Mouse (Mus musculus): ENCODE results near the gene Isy1.

- no peak for TF ChIP-seq POLR2A (IDR thresholded peaks at IDR 0.05; ENCODE audit: borderline replicate concordance, low read depth, low read length)
- TF ChIP-seq CTCF (IDR thresholded peaks at IDR 0.05; ENCODE audit: low read depth, low read length): no peak
Measured at GRCm38 (mm10) chr6:87806028-87806427, 32.6 kb downstream of the Isy1 start.
